In genomic region chr10:25111636-25112422, GRCm38 (mm10) we compare ENCODE assay signal across 8 mouse cellular contexts.
A peak's percentile ranks its signal among the peaks of the same experiment; 100 is the strongest.
DNase-seq lines count a peak whose midpoint lies in the region; ATAC-seq lines count a peak whose summit lies in the region.

No protein-coding gene starts in this region.

- ATAC-seq in forebrain, embryonic 16.5 days = peak; percentile 67

- H3K9me3 ChIP-seq in forebrain, embryonic 16.5 days (ENCODE audit: control insufficient read depth, low read length) = no peaks in the 10 kb centered on the region

- DNase-seq in 416B (ENCODE audit: low read depth) = peak; percentile 30
- DNase-seq in brain, embryonic 18.5 days (ENCODE audit: low read depth, low spot score) = peak; percentile 32
- peak; percentile 81 for DNase-seq in mesoderm, embryonic 11.5 days (ENCODE audit: low read depth, low spot score)
- no peak for DNase-seq in layer of hippocampus, adult 11-12 months (ENCODE audit: low spot score)
- no peak for DNase-seq in urinary bladder, adult 18-20 months (ENCODE audit: low spot score in 2 of 2)
- no peak for DNase-seq in spleen, postnatal 4 days (ENCODE audit: low spot score in 2 of 2)
- DNase-seq in ovary, adult 18-20 months (ENCODE audit: low spot score) = no peak

- H3K9ac ChIP-seq in forebrain, embryonic 16.5 days (replicated peaks; ENCODE audit: low read depth, low read length) = no peak overlapping the region

- H3K36me3 ChIP-seq in forebrain, embryonic 16.5 days (ENCODE audit: control insufficient read depth, insufficient read depth) = no peaks in the 10 kb centered on the region

- WGBS in forebrain, embryonic 16.5 days = 4% methylated on average over 11 of the region's 11 CpGs

- peaks cover 11% of the 10 kb centered on the region for H3K4me1 ChIP-seq in forebrain, embryonic 16.5 days (replicated peaks; ENCODE audit: control insufficient read depth, insufficient read depth, low read length)

- H3K27me3 ChIP-seq in forebrain, embryonic 16.5 days (replicated peaks; ENCODE audit: control insufficient read depth, insufficient read depth, low read length) = no peaks in the 10 kb centered on the region

- no peak overlapping the region for H3K4me3 ChIP-seq in forebrain, embryonic 16.5 days (replicated peaks; ENCODE audit: low read length)

- no peak overlapping the region for H3K27ac ChIP-seq in forebrain, embryonic 16.5 days (ENCODE audit: low read length)

- H3K4me2 ChIP-seq in forebrain, embryonic 16.5 days (ENCODE audit: low read length) = peak overlapping the region; percentile 18

Comparison
In these comparisons a context has a peak if more than half of its experiments do, and no peak if none do; other contexts are left out.
1. DNase-seq: peak in 416B (single experiment), brain, embryonic 18.5 days (single experiment) and mesoderm, embryonic 11.5 days (single experiment); none in layer of hippocampus, adult 11-12 months (single experiment), urinary bladder, adult 18-20 months (0 of 2), spleen, postnatal 4 days (0 of 2) and ovary, adult 18-20 months (single experiment).